Mouse (Mus musculus) cerebellum, adult 8-10 months (tissue): Measurements from ENCODE around the gene Cox17.
"Not testable (repeated sequence)": the region's sequence is repeated elsewhere in the genome, so short reads cannot be mapped to it uniquely, and the experiment has no call there.

Source experiments
- DNase-seq: peaks from one replicate; pipeline ENCODE4 v3.0.0; 2022

Cox17 gene

GRCm38 (mm10) chr16:38346529-38347325 is at the start of gene Cox17, which contains the start of gene Gm21987:
Cox17 (plus strand) TSS chr16:38346991.
Gm21987 (plus strand) TSS chr16:38347040.
- peak; percentile 90 for DNase-seq

- DNase-seq, result no peak
Observed at GRCm38 (mm10) chr16:38298410-38298809, 48.4 kb upstream of the Cox17 start.

DNA sequence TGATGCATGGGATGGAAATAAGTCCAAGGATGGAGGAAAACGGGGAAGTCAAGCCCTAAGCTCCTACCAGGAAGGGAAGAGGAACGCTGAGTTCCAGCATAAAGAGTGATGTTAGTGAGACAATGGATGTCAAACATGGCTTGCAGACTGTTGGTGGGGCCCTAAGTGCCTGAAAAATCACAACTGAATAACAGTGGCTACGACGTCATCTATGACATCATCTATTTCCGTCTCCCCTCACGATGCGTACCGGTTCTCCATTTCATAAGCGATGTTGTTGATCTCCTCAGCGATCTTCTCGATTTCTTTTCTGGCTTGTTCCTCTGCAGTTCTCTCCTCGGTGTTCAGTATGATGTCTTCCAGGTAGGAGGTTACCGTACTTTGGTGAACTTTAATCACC is 44.4 kb upstream of the Cox17 start:
- DNase-seq, result no peak

- DNase-seq, result no peak
Observed at GRCm38 (mm10) chr16:38304460-38305194, 42.2 kb upstream of the Cox17 start.

DNA sequence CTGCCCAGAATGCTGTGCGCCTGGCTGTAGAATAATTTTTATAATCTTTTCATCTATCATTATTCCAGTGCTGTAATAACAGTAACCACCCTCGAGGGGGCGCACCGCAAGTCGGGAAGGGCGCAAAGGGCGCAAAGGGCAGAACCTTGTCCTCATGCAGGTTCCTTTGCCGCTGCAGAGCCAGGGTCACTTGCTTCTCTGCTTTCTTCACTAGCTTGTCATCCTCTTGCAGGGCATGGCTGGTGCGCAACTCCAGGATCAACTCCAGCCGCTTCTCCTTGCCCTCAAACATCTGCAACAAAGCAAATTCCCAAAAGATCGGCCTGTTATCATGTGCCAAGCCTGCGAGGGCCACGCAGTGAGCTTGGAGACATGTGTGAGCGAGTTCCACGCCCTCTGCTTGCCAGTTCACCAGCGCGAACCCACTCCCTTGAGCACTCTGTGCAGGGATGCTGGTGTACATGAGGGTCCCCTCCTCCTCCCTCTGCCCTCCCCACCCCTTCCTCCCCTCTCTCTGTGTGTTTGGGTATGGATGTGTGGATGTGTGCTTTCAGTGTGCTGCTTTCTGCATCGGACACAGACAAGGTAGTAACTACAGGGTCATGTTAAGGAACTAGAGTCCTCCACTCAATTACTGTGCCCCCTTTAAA is 40.1 kb upstream of the Cox17 start:
- no peak for DNase-seq

DNA sequence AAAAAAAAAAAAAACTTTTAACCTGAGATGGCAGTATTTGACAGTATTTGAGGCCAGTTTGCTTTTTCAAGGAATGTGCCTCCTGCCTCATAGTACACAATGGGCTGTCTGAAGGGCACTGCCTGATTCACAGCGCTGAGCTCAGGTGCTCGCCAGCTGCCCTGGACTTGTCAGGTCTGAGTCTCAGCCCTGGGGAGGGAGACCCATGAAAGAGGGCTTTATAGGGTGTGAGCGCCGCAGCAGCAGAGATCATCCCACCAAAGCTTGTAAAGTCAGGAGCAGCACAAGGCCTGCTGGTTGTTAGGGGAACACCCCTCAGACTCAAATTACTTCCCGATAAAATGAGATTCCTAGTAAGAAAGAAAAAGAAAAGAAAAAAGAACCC is 39.6 kb upstream of the Cox17 start:
- no peak for DNase-seq

DNA sequence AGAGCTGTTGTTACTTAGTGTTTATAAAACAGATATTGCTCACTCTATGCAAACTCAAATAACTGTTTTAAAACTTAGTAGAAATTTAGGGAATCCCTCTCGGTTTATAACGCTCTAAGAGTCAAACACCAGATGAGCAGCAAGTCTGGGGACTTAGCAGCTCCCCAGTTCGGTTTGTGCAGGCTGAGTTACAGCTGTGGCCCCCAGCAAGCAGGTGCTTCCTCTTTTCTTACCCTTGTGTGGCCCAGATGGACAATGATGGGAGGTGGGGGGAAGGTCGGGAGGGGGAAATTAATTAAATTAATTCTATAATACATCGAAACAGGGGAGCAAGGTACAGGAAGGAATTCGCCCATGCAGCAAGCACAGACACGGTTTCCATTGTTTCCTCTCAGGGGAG is 39.1 kb upstream of the Cox17 start:
- no peak for DNase-seq

- no peak for DNase-seq
Observed at GRCm38 (mm10) chr16:38308195-38308594, 38.6 kb upstream of the Cox17 start.

DNA sequence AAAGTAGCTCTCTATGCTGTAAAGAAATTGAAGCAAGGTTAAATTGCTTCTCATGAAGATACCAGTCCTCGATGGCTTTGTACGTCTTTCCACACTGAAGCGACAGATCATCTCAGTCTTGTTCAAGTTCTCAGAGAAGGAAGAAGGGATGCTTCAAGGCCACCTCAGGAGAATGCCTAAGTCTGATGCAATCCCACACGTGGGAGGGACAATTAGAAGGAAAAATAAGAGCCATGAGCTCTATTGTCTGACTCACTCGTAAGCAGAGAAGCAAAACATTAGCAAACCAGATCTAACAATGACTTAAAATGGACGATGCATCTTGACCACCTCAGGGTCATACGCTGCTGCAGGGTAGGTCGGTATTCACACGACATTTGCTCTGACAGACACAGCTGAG is 28.3 kb upstream of the Cox17 start:
- DNase-seq, result no peak

- no peak for DNase-seq
Observed at GRCm38 (mm10) chr16:38319087-38319486, 27.7 kb upstream of the Cox17 start.

GRCm38 (mm10) chr16:38321452-38321935 is 25.3 kb upstream of the Cox17 start:
- peak; percentile 53 for DNase-seq

DNA sequence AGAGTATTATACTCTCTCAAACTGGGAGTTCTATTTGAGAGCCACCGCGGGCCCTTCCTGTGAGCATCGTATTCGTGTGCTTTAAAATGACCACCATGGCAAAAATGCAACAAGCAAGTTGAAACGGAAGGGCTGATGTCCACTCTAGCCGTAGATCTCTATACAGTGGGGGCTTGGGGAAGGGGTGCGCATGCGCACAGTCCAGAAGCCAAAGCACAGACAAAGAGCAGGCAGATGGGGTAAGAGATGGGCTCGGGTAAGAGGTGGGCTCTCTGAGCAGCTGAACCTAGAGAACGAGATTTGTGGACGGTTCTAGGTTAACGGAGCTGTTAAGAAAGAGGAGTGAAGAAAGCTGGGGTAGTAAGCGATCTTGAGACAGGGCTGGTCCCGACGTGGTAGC is 22.5 kb upstream of the Cox17 start:
- no peak for DNase-seq

GRCm38 (mm10) chr16:38326778-38327397 is 19.9 kb upstream of the Cox17 start:
- DNase-seq, result no peak

- DNase-seq, result no peak
Observed at GRCm38 (mm10) chr16:38329340-38329739, 17.5 kb upstream of the Cox17 start.

DNA sequence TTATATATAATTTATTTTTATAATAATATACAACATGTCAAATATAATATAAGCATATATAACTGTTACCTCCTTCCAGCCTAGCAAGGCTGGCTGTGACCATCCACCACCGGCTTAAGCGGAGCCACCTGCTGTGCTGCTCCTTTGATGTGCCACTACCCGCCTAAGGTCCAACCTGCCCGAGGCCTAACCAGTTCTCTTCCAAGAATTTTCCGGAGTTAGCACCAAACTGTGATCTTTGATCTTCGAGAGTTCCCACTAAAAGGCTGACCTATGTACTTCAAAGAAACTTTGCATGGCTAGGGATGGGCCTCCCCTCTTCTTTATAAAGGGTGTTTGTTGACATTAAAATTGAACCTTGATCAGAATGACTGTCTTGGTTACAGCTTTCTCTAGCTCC is 12.4 kb upstream of the Cox17 start:
- DNase-seq, result no peak

GRCm38 (mm10) chr16:38338077-38338476 is 8.7 kb upstream of the Cox17 start:
- not testable (repeated sequence) for DNase-seq

- DNase-seq, result peak; percentile 49
Observed at GRCm38 (mm10) chr16:38341396-38342324, 5.1 kb upstream of the Cox17 start, which contains the start of gene Maats1. Maats1 (minus strand) TSS chr16:38342143.

DNA sequence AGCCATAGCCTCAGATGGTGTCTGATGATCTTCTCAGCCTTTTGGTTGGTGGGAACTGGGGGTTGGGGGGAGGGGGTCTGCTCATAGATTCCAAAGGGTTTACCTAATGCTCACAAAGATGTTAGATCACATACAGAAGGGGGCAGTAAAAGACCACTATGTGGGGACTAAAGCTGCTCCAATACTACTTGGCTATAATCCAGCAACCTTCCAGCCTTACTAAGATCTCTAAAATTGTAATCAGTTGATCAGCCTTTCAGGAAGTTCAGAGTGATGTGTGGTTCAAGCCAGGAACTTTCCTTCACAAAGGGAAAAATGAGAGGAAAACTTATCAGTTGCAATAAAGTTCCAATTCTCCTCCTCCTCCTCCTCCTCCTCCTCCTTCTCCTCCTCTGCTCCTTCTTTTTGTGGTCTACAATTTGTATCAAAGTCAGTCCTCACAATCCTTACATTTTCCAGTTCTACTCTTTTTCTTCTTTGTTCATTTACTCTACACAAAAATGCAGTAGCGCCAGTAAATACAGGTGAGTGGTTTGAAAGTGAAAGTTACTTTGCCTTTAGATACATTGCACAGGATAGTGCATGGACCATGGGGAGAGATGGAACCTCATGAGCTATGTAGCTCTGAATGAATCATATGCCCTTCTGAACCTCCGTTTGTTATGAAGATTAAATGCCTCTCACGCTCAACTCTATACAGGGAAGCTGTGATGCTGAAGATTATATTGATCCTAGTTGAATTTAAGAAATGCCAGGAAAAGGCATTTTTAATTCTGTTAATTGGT is 1.7 kb upstream of the Cox17 start:
- DNase-seq, result no peak

GRCm38 (mm10) chr16:38347588-38347987 is 797 bp downstream of the Cox17 start:
- no peak for DNase-seq

GRCm38 (mm10) chr16:38348217-38348761 is 1.5 kb downstream of the Cox17 start:
- no peak for DNase-seq

GRCm38 (mm10) chr16:38349881-38350280 is 3.1 kb downstream of the Cox17 start:
- DNase-seq, result no peak
